Mouse (Mus musculus): ENCODE measurements around the gene Hapln3. TPM values are rescaled to one million over a fixed set of nuclear protein-coding genes. Genes with fewer than 3 reads are reported as not detected.

The Hapln3 gene
- total RNA-seq, 2 experiments from 2014 or later, result 1.3 to 1.4 TPM

DNA sequence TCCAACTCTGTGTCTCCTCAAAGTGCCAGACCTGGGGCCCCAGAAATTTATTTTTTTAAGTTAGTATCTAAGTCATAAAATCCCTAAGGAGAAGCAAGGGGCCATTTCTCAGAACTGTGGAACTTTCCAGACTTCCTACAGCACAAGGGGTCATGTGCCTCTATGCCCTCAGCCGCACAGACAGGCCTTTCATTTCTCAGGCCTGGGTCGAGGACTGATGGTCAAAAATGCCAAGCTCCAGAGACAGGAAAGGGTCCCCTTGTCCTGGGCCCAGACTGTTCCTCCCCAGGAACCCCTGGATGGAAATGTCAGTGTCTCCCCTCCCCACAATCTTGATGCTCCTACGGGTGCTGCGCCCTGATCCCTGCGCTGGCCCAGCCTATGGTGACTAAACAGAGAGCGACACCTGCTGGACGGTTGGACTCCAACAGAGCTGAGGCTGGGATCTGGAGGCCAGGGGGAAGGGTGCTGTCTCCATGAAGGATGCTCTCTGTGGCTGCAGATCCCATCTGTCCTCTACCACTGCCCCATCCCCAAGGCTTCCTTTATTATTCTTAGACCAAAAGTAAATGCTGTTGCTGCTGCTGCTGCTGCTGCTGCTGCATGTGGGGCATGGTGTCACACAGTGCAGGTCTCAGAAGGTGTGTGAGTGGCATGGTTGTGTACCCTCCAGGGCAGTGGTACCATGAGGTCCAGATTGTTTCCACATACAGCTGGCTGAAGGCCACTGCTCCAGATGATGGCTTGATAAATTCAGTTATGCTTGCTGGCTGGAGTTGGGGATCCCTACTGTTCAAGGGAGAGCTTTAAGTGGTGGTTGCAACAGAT, 50.0 kb downstream of the Hapln3 start:
- DNase-seq (ENCODE audit: low spot score in 2 of 2), result peak; percentile 24 to 81

DNA sequence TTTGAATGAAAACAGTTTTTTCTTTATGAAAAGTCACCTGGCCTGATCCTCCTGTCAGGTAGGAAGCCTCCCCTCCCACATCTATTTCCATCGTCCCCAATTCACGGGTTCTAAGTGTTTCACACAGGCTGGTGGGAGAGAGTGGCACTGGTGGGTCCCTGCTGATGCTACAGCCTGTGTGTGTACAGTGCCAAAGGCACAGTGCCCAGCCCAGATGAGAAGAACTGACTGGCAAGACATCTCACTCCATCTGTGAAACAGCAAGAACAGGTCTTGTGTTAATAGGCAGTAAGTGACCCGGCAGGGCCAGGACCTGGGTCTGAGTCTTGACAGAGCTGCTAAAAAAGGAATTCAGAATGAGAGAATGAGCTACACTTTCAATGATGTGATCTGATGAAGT, 51.6 kb downstream of the Hapln3 start:
- DNase-seq (ENCODE audit: low spot score in 2 of 2), result no peak

- no peak for DNase-seq (ENCODE audit: low spot score in 2 of 2)
Observed at GRCm38 (mm10) chr7:79068231-79068630, 62.6 kb downstream of the Hapln3 start.

- no peak for DNase-seq (ENCODE audit: low spot score in 2 of 2)
Observed at GRCm38 (mm10) chr7:79067466-79067865, 63.4 kb downstream of the Hapln3 start.

Other genes starting within 250 kb of the Hapln3 start
- gene Aen, start 235.2 kb downstream of the Hapln3 start, total RNA-seq (2021), result 10 to 100 TPM; 21.5 to 24.1 TPM
- under 1 TPM; 0.68 to 0.69 TPM for gene Isg20, start 217.6 kb downstream of the Hapln3 start, total RNA-seq (2021)
- gene Acan, start 77.5 kb downstream of the Hapln3 start, total RNA-seq (2021), result 1 to 10 TPM; 2.7 to 2.8 TPM
- 100 to 1,000 TPM; 184 to 202 TPM for gene Mfge8, start 18.0 kb upstream of the Hapln3 start, total RNA-seq (2021)
- gene Abhd2, start 142.2 kb upstream of the Hapln3 start, total RNA-seq (2021), result 10 to 100 TPM; 62.0 to 65.6 TPM